Mouse (Mus musculus): Measurements from ENCODE around the gene Spo11.

Spo11 gene

GRCm38 (mm10) chr2:173030591-173031338 lies 53.3 kb downstream of the Spo11 start:
- DNase-seq (ENCODE audit: extremely low read depth, low read depth), result no peak

GRCm38 (mm10) chr2:173033531-173033930 lies 56.0 kb downstream of the Spo11 start:
- DNase-seq (ENCODE audit: extremely low read depth, low read depth), result no peak

- DNase-seq (ENCODE audit: extremely low read depth, low read depth), result no peak
These were observed 57.5 kb downstream of the Spo11 start for GRCm38 (mm10) chr2:173034998-173035397.

GRCm38 (mm10) chr2:173035653-173036052 lies 58.2 kb downstream of the Spo11 start:
- no peak for DNase-seq (ENCODE audit: extremely low read depth, low read depth)

GRCm38 (mm10) chr2:173036055-173036454 lies 58.6 kb downstream of the Spo11 start:
- DNase-seq (ENCODE audit: extremely low read depth, low read depth), result no peak

- DNase-seq (ENCODE audit: extremely low read depth, low read depth), result peak; percentile 70
These were observed 59.1 kb downstream of the Spo11 start for GRCm38 (mm10) chr2:173036611-173037010.

GRCm38 (mm10) chr2:173037347-173037746 lies 59.8 kb downstream of the Spo11 start:
- no peak for DNase-seq (ENCODE audit: extremely low read depth, low read depth)

- DNase-seq (ENCODE audit: extremely low read depth, low read depth), result peak; percentile 73
These were observed 60.5 kb downstream of the Spo11 start for GRCm38 (mm10) chr2:173037827-173038607.

GRCm38 (mm10) chr2:173039041-173039440 lies 61.5 kb downstream of the Spo11 start:
- DNase-seq (ENCODE audit: extremely low read depth, low read depth), result no peak

- no peak for DNase-seq (ENCODE audit: extremely low read depth, low read depth)
These were observed 63.3 kb downstream of the Spo11 start for GRCm38 (mm10) chr2:173040803-173041202.

- no peak for DNase-seq (ENCODE audit: extremely low read depth, low read depth)
These were observed 63.7 kb downstream of the Spo11 start for GRCm38 (mm10) chr2:173041242-173041641.

- no peak for DNase-seq (ENCODE audit: extremely low read depth, low read depth)
These were observed 64.4 kb downstream of the Spo11 start for GRCm38 (mm10) chr2:173041893-173042292.

GRCm38 (mm10) chr2:173042504-173043162 lies 65.1 kb downstream of the Spo11 start:
- no peak for DNase-seq (ENCODE audit: extremely low read depth, low read depth)
